Mouse (Mus musculus) adrenal gland, adult 8-10 months (tissue): ENCODE measurements around the gene Cdr2l. TPM values are rescaled to one million over a fixed set of nuclear protein-coding genes. Genes with fewer than 3 reads are reported as not detected.
A peak's percentile ranks its signal among the peaks of the same experiment; 100 is the strongest.

Experiments used
- DNase-seq: peaks from one replicate; pipeline ENCODE4 v3.0.0; 2022
- total RNA-seq, 4 experiments: library from RNA; stranded (reverse); gene quantifications; 2 replicates each; pipeline ENCODE4 v1.2.4; 2022

Gene Cdr2l
- total RNA-seq, 4 experiments from 2014 or later: 60.6 to 118 (median 71.9) TPM

GRCm38 (mm10) chr11:115408266-115408920 is 26.7 kb downstream of the Cdr2l start:
- DNase-seq: no peak

GRCm38 (mm10) chr11:115409556-115409955 is 27.8 kb downstream of the Cdr2l start:
- no peak for DNase-seq

DNA sequence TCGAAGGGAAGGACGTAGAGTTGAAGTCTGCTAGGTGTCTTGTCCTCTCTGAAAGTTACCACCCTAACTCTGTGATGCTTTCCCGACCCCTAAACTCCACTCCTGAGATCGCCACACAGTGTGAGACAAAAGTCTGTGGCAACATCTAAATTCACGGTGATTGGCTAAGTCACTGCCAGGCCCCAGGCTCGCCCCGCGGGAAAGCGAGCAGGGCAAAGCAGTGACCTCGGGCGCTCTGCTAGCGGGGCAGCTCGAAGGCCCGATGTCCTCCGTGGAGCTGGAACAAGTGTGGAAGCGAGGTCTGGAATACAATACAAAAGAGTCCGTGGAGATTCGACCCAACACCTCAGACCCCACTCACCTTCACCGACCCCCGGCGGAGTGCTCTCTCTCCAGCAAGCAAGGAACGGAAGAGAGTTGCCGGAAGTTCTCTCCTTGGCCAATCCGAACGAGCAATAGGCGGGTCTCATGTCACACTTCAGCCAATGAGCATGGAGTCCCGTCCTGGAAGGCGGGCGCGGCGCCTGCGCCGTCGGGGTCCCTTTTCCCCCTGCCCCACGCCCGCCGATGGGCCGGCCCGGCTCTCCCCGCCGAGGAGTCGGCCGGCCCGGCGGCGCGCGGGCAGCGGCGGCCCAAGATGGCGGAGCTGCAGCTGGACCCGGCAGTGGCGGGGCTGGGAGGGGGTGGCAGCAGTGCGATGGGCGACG is 38.0 kb downstream of the Cdr2l start, which contains the start of the genes Atp5h and Kctd2:
TSS of gene Atp5h (minus strand) at position 432 of the 707 bp plus-strand sequence.
TSS of gene Kctd2 (plus strand) at position 598 of the 707 bp plus-strand sequence.
- DNase-seq: peak; percentile 95

DNA sequence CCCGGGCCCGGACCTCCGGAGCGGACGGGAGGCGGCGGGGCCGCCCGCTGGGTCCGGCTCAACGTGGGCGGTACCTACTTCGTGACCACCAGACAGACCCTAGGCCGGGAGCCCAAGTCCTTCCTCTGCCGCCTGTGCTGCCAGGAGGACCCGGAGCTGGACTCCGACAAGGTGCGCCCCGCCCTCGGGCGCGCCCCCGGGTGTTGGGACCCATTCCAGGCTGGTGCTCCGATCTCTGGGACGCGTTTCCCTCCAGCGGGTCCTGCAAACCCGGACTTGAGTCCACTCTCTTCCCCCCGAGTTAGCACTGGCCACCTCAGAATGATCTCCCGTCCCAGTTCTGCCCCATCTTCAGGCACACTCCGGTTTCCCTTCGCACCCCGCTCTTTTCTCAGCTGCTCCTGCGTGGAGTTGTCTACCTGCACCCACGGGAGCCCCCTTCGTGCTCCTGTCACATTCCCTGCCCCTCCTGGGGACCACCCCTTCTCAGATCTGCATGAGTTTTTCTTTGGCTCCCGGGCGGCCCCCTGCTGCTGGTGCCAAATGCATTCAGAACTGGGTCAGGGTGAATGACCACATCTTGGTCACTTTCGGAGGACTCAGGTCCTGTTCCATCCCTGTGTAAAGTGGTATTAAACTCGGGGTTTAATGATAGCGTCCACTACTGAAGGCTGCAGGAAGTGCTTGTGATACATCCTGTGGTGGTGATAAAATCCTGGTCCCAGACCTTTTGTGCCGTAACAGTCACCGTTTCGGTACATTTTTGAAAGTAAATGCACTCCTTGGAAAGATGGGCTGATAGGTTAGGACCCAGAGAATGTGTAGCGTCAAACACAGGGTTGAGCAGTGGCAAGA is 38.8 kb downstream of the Cdr2l start:
- DNase-seq: peak; percentile 53

- no peak for DNase-seq
These were observed 39.6 kb downstream of the Cdr2l start for GRCm38 (mm10) chr11:115421328-115421727.

DNA sequence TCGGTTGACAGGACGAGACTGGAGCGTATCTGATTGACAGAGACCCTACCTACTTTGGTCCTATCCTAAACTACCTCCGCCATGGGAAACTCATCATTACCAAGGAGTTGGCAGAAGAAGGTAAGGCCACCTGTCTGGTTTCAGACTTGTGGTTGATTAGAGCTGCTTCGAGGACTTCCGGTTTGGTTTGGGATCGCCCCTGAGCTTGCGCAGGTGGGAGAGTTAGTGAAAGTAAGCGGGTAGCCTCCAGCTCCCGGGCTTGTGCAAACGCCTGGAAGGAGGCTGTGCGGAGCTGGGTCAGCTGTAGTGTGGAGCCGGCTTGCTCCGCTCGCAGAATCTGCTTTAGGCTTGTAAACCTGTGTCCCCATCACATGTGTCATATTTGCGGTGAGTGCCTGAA is 40.3 kb downstream of the Cdr2l start:
- no peak for DNase-seq

- no peak for DNase-seq
These were observed 41.4 kb downstream of the Cdr2l start for GRCm38 (mm10) chr11:115423091-115423490.

DNA sequence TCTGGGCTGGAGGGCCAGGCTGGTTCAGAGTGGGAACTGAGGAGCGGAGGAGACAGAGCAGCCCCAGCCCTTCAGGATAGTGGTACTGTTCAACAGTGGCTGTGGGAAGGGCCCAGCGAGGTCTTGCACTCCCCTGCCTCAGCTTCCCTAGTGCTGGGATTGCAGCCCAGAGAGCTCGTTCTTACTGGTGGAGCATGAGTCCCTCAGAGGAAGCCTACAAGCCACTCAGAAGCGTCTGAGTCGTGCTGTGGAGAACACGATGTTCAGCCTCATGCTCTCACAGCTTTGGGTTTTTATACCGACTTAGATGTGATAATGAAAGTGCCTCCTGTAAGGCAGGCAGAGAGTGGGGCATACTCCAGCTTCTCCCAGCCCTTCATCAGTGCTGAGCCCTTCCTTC is 43.0 kb downstream of the Cdr2l start:
- no peak for DNase-seq

GRCm38 (mm10) chr11:115425671-115426070 is 44.0 kb downstream of the Cdr2l start:
- no peak for DNase-seq

DNA sequence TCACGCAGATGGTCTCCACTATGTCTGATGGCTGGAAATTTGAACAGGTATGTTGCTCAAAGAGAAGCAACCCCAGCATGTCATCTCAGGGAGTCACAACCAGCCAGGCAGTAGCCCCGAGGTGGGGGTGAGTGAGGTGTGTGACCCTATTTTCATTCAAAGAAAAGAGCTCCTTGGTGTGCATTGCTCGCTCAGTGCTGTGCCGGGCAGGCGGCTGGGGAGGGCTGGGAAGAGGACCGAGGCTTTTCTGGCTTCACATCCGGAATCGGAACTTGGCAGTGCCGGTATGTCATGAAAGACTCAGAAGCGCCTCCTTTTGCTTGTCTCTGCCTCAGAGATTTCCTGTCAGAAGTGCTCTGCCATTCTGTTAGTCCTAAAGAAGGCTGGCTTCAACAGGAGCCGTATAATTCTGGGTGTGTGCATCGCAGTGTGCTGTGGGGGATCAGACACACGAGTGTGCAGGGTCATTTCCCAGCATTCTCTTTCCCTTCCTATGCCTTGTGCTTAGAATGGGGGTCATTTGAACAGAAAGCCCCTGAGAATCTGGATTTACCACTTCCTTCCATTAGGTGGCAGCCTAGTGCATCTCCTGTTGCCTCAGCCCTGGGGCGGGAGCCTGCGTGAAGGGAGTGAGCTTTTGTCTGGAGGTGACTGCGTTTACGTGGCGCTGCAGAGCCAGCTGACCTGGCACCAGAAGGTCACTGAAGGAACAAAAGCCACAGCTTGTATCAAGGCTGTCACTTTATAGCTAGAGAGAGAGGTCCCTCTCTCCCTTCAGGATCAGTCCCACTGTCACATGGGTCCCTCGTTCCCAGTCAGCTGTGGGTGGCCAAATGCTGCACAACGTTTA is 46.0 kb downstream of the Cdr2l start:
- DNase-seq: peak; percentile 53

- no peak for DNase-seq
These were observed 47.6 kb downstream of the Cdr2l start for GRCm38 (mm10) chr11:115429307-115429706.

GRCm38 (mm10) chr11:115430561-115430960 is 48.8 kb downstream of the Cdr2l start:
- no peak for DNase-seq

GRCm38 (mm10) chr11:115432814-115433213 is 51.1 kb downstream of the Cdr2l start:
- no peak for DNase-seq

DNA sequence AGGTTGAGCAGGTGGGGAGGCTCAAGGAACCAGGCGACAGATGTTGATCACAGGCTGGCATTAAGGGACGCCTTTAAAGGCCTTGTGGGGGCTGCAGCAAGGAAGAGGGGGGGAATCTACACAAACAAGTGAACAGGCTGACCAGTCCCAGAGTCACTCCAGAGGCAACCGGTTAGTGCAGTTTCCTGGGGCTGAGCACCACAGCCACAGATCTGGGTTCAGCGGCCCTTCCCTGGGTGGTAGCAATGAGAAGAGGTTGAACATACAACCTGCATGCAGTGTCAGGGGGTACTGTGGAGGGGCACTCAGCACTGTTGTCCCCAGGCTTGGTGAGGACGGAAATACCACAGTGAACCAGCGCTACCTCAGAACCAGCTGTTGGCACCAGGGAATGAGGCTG is 51.6 kb downstream of the Cdr2l start:
- no peak for DNase-seq

DNA sequence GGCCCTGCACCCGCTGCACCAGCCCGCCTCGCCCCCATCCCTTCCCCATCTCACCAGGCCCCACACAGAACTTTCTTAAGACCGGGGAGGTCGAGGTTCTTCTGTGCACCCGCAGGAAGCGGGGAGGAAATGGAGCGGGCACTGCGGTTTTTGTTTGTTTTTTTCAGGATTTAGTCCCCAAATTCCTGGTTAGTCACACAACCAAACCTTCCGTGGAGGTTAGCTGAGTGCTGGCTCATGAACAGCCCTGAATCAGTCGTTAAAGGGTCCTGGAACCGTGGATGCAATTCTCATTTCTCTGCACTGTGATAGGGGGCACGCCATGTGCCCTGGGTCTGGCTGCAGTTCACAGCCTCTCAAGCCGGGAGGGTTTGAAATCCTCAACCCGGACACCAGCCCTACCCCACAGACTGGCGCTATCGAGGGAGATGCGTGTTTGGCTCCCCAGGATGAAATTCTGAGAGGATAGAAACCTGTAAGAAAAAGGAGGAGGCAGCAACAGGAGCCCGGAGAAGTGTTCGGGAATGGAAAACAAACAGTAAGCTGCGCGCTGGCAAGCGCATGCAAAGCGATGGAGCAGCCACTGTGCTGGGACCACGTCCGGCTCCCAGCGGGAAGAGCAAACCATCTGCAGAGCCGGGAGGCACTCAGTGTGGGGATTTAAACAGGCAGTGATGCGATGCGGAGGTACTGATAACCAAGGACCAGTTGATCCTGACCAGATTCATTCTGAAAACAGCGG is 54.1 kb downstream of the Cdr2l start:
- no peak for DNase-seq

DNA sequence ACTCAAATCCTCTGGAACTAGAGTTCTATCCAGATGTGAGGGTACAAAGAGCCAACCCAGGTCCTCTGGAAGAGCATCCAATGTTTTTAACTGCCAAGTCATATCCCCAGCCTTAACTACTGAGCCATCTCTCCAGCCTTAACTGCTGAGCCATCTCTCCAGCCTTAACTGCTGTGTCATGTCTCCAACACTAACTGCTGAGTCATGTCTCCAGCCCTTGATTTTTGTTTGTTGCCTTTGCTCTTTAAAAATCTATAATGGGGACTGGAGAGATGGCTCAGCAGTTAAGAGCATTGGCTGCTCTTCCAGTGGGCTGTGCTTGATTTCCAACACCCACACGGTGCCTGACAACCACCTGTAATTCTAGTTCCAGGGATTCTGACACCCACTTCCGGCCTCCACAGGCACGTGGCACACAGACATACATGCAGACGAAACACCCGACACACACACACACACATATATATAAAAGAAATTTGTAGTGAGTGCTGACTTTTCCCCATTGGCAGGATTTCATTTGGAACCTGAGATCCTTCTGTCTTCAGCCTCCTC is 55.9 kb downstream of the Cdr2l start:
- no peak for DNase-seq

DNA sequence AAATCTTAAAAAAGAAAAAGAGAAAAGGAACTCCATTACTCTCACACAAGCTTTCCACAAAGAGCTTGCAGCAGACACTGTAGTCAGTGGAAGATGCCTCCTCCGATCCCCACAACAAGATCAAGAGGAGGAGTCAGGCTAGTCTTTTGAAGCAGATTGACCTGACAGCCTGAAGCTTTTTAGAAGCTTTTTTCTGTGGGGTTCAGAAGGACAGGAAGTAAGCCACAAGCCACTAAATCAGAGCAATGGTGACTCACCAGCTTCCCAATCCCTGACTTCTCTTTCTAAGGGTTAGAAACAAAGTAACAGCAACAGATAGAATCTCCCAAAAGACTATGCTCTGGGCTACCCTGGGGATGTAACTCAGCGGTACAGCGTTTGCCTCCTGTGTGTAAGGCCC is 57.6 kb downstream of the Cdr2l start:
- no peak for DNase-seq

GRCm38 (mm10) chr11:115439906-115440595 is 58.3 kb downstream of the Cdr2l start, which contains the start of gene Trim80:
Gene Trim80 (plus strand): TSS chr11:115440545.
- no peak for DNase-seq

GRCm38 (mm10) chr11:115441417-115441816 is 59.7 kb downstream of the Cdr2l start:
- DNase-seq: no peak
